Mouse (Mus musculus) testis, adult 2 months (tissue): Measurements from ENCODE around the gene Cnnm2. TPM values are rescaled to one million over a fixed set of nuclear protein-coding genes. Genes with fewer than 3 reads are reported as not detected.

Experiments
- H3K27ac ChIP-seq: fragments of 200-500 bp; 2 replicates; pipeline ENCODE4 v1.5.1; 2012; ENCODE audit warnings: low read depth, low read length; ENCODE audit not compliant: control insufficient read depth, insufficient read depth
- H3K27me3 ChIP-seq: fragments of 200-500 bp; 2 replicates; pipeline ENCODE4 v1.6.1; 2012; ENCODE audit warnings: mild to moderate bottlenecking, low read length, moderate library complexity; ENCODE audit not compliant: control insufficient read depth, insufficient read depth
- H3K36me3 ChIP-seq: fragments of 200-500 bp; 2 replicates; pipeline ENCODE4 v1.6.1; 2012; ENCODE audit warnings: mild to moderate bottlenecking, low read length; ENCODE audit not compliant: control insufficient read depth, insufficient read depth
- H3K4me1 ChIP-seq: fragments of 200-500 bp; 2 replicates; pipeline ENCODE4 v1.6.1; 2012; ENCODE audit warnings: low read length; ENCODE audit not compliant: control insufficient read depth, insufficient read depth
- H3K4me3 ChIP-seq: fragments of 200-500 bp; 2 replicates; pipeline ENCODE4 v1.5.1; 2012; ENCODE audit warnings: low read depth, mild to moderate bottlenecking, low read length, moderate library complexity, mixed read lengths; ENCODE audit not compliant: control insufficient read depth
- CTCF ChIP-seq: fragments of 200-500 bp; IDR thresholded peaks from 2 replicates; pipeline ENCODE4 v1.5.1; 2012; ENCODE audit warnings: low read depth, mild to moderate bottlenecking, inconsistent platforms, low read length, moderate library complexity; ENCODE audit not compliant: control insufficient read depth, insufficient read depth, insufficient replicate concordance
- POLR2A ChIP-seq: fragments of 200-500 bp; IDR thresholded peaks from 2 replicates; pipeline ENCODE4 v1.6.1; 2012; ENCODE audit warnings: low read depth, mild to moderate bottlenecking, inconsistent platforms, low read length, moderate library complexity; ENCODE audit not compliant: control insufficient read depth
- polyA plus RNA-seq: library from polyadenylated mRNA; depleted of rRNA; stranded (reverse); fragments of >200 nt; gene quantifications from 2 replicates; pipeline ENCODE4 v1.2.3, GENCODE M21; 2012

Cnnm2 gene
- polyA plus RNA-seq, 1 experiment = 3.3 TPM

GRCm38 (mm10) chr19:46784502-46784901 lies 23.1 kb downstream of the Cnnm2 start:
- TF ChIP-seq CTCF (no peak), POLR2A (no peak)
- H3K36me3 ChIP-seq = no peaks in the 10 kb centered on the region

GRCm38 (mm10) chr19:46785633-46786032 lies 24.2 kb downstream of the Cnnm2 start:
- Histone ChIP-seq H3K4me1 (no peaks in the 10 kb centered on the region), H3K27ac (no peak overlapping the region), H3K36me3 (no peaks in the 10 kb centered on the region), H3K4me3 (no peak overlapping the region), H3K27me3 (no peaks in the 10 kb centered on the region)
- no peak for TF ChIP-seq POLR2A
- TF ChIP-seq CTCF = no peak

More at GRCm38 (mm10) chr19:46784502-46784901, 23.1 kb downstream of the Cnnm2 start:
- no peak overlapping the region for H3K4me3 ChIP-seq
- no peak overlapping the region for H3K27ac ChIP-seq
- no peaks in the 10 kb centered on the region for H3K4me1 ChIP-seq
- no peaks in the 10 kb centered on the region for H3K27me3 ChIP-seq

- TF ChIP-seq POLR2A (no peak), CTCF (no peak)
- Histone ChIP-seq H3K27me3 (no peaks in the 10 kb centered on the region), H3K4me1 (no peaks in the 10 kb centered on the region), H3K4me3 (no peak overlapping the region), H3K36me3 (no peaks in the 10 kb centered on the region), H3K27ac (no peak overlapping the region)
Observed at GRCm38 (mm10) chr19:46789782-46790181, 28.4 kb downstream of the Cnnm2 start.

GRCm38 (mm10) chr19:46791360-46791759 lies 30.0 kb downstream of the Cnnm2 start:
- H3K4me3 ChIP-seq = no peak overlapping the region
- no peaks in the 10 kb centered on the region for H3K27me3 ChIP-seq
- no peaks in the 10 kb centered on the region for H3K36me3 ChIP-seq
- TF ChIP-seq CTCF (no peak), POLR2A (no peak)
- no peak overlapping the region for H3K27ac ChIP-seq
- no peaks in the 10 kb centered on the region for H3K4me1 ChIP-seq

GRCm38 (mm10) chr19:46791921-46792320 lies 30.5 kb downstream of the Cnnm2 start:
- no peak overlapping the region for H3K27ac ChIP-seq
- H3K36me3 ChIP-seq = no peaks in the 10 kb centered on the region
- no peaks in the 10 kb centered on the region for H3K4me1 ChIP-seq
- TF ChIP-seq POLR2A = no peak
- TF ChIP-seq CTCF = no peak
- no peaks in the 10 kb centered on the region for H3K27me3 ChIP-seq
- no peak overlapping the region for H3K4me3 ChIP-seq

- H3K4me1 ChIP-seq = no peaks in the 10 kb centered on the region
- no peaks in the 10 kb centered on the region for H3K36me3 ChIP-seq
- no peak for TF ChIP-seq POLR2A
- TF ChIP-seq CTCF = no peak
- no peak overlapping the region for H3K27ac ChIP-seq
- H3K27me3 ChIP-seq = no peaks in the 10 kb centered on the region
- no peak overlapping the region for H3K4me3 ChIP-seq
Observed at GRCm38 (mm10) chr19:46792480-46792879, 31.1 kb downstream of the Cnnm2 start.

GRCm38 (mm10) chr19:46794181-46794580 lies 32.8 kb downstream of the Cnnm2 start:
- H3K4me1 ChIP-seq = no peaks in the 10 kb centered on the region
- TF ChIP-seq POLR2A = no peak
- no peak for TF ChIP-seq CTCF
- H3K4me3 ChIP-seq = no peak overlapping the region
- H3K36me3 ChIP-seq = no peaks in the 10 kb centered on the region
- H3K27ac ChIP-seq = no peak overlapping the region
- no peaks in the 10 kb centered on the region for H3K27me3 ChIP-seq

GRCm38 (mm10) chr19:46799903-46800583 lies 38.6 kb downstream of the Cnnm2 start:
- Histone ChIP-seq H3K36me3 (no peaks in the 10 kb centered on the region), H3K4me1 (no peaks in the 10 kb centered on the region), H3K27ac (no peak overlapping the region), H3K27me3 (no peaks in the 10 kb centered on the region), H3K4me3 (no peak overlapping the region)
- no peak for TF ChIP-seq CTCF
- TF ChIP-seq POLR2A = no peak
